Mouse (Mus musculus): ENCODE data around the gene Erich4. TPM values are rescaled to one million over a fixed set of nuclear protein-coding genes. Genes with fewer than 3 reads are reported as not detected.

Erich4 gene
- not detected in 2 replicates for polyA plus RNA-seq (2016; fragmentation: Nextera tagmentation; extraction: Ambion mirVana)

DNA sequence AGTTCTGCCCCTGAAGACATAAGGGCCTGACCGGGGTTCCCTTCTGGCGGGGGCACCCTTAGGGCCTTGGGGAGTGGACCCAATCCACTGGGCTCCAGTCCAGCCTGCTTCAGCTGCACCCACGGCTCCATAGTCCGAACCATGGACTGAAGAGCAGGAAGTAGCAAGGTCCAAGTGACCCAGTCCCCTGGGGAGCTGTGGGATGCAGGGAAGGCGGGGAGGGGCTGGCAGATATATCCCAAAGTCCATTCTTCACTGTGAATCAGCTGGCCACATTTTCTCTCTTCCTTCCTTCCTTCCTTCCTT is at the start of gene Erich4:
Gene Erich4 (minus strand): TSS at position 187 of the 306 bp plus-strand sequence.
- H3K4me1 ChIP-seq, result no peaks in the 10 kb centered on the region
- H3K36me3 ChIP-seq, result no peaks in the 10 kb centered on the region
- no peaks in the 10 kb centered on the region for H3K9me3 ChIP-seq
- no peak within 1 kb of the TSS for H3K9ac ChIP-seq (replicated peaks)
- no peak within 1 kb of the TSS for H3K4me2 ChIP-seq (replicated peaks)
- H3K4me3 ChIP-seq, result no peak within 1 kb of the TSS
- H3K27ac ChIP-seq (replicated peaks), result no peak within 1 kb of the TSS
- 79% methylated on average over 5 of the region's 5 CpGs for WGBS
- peaks cover 10% of the 10 kb centered on the region for H3K27me3 ChIP-seq
- ATAC-seq (ENCODE audit: low FRiP score, low read depth), result no peak

- Histone ChIP-seq H3K4me3 (peak within 1 kb of the TSS; percentile 53), H3K36me3 (peaks cover 11% of the 10 kb centered on the region), H3K4me2 (replicated peaks) (peak within 1 kb of the TSS; percentile 83), H3K9me3 (no peaks in the 10 kb centered on the region), H3K4me1 (peaks cover 23% of the 10 kb centered on the region), H3K27ac (replicated peaks) (peak within 1 kb of the TSS; percentile 16; the same call in 1 of the 2 replicates), H3K27me3 (no peaks in the 10 kb centered on the region), H3K9ac (replicated peaks) (peak within 1 kb of the TSS; percentile 66)
- under 1% methylated on average over 50 of the region's 50 CpGs for WGBS
- peak; percentile 99 for ATAC-seq (ENCODE audit: low FRiP score, low read depth)
Observed at GRCm38 (mm10) chr7:25658657-25659472, 43.2 kb upstream of the Erich4 start, which contains the start of the genes Bckdha and Exosc5. TSS of gene Bckdha (minus strand) at chr7:25658981. TSS of gene Exosc5 (plus strand) at chr7:25659164.

DNA sequence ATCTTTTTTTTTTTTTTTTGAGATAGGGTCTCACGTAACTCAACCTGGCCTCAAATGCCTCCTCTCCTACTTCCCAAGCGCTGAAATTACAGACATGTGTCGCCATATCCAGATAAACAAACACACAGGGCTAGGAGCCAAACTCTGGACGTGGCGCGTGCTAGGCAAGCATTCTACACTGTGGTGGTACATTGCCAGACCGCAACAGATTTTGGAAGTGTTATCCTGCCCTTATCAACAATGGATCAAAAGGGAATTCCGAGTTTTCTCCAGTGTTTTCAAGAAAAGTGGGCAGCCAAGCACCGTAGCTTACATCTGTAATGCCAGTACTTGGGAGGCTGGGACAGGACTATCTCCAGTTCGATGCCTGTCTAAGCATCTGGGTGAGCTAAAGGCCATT is 42.1 kb upstream of the Erich4 start:
- Histone ChIP-seq H3K27me3 (no peaks in the 10 kb centered on the region), H3K4me2 (replicated peaks) (peak overlapping the region; percentile 83), H3K4me1 (peaks cover 23% of the 10 kb centered on the region), H3K4me3 (peak overlapping the region; percentile 53), H3K36me3 (peaks cover 4% of the 10 kb centered on the region; the same call in 1 of the 2 replicates), H3K9me3 (no peaks in the 10 kb centered on the region), H3K27ac (replicated peaks) (no peak overlapping the region), H3K9ac (replicated peaks) (peak overlapping the region; percentile 66)
- no peak for ATAC-seq (ENCODE audit: low FRiP score, low read depth)
- WGBS, result 43% methylated on average over 10 of the region's 10 CpGs

DNA sequence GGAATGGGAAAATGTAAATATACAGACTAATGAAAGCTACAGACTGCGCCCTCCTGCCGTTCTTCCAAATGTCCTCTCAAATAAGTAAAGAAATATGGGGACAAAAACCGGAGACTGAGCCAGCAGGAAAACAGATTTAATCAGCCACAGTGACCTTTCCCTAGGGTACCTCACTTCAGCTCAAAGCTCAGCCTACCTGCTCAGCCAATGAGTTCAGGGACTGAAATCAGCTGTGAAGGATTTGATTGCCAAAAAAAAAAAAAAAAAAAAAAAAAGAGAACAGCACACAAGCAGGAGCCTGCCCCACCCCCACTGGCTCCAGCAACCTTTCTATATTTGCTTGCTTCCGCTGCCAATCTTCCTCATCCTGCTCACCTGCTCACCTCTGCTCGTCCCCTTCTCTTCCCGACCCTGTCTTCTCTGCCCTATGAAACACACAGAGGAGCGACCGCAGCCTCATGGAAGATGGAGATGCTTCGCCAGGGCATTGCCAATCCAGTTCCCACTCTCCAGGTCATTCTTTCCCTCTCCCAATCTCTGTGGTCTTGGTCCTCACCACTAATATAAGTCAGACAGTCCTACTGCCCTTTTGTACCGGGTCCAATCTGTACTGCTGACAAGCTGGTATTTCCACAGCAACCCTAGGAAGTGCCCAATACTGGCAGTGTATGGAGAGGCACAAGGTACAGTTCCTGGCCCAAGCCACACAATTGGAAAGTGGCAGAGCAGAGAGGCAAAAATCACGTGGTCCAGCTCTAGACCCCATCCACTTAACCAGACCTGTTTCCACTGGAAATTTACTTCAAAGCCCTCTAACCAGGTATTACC is 40.1 kb upstream of the Erich4 start:
- Histone ChIP-seq H3K27me3 (no peaks in the 10 kb centered on the region), H3K27ac (replicated peaks) (no peak overlapping the region), H3K9me3 (no peaks in the 10 kb centered on the region), H3K4me1 (peaks cover 23% of the 10 kb centered on the region), H3K4me2 (replicated peaks) (no peak overlapping the region), H3K4me3 (no peak overlapping the region), H3K36me3 (no peaks in the 10 kb centered on the region), H3K9ac (replicated peaks) (no peak overlapping the region)
- no peak for ATAC-seq (ENCODE audit: low FRiP score, low read depth)
- 80% methylated on average over 11 of the region's 11 CpGs for WGBS

- peaks cover 10% of the 10 kb centered on the region for H3K4me1 ChIP-seq
- no peak for ATAC-seq (ENCODE audit: low FRiP score, low read depth)
- 96% methylated on average over 12 of the region's 12 CpGs for WGBS
- no peak overlapping the region for H3K27ac ChIP-seq (replicated peaks)
- H3K4me2 ChIP-seq (replicated peaks), result no peak overlapping the region
- no peak overlapping the region for H3K4me3 ChIP-seq
- no peaks in the 10 kb centered on the region for H3K36me3 ChIP-seq
- no peak overlapping the region for H3K9ac ChIP-seq (replicated peaks)
- no peaks in the 10 kb centered on the region for H3K9me3 ChIP-seq
- no peaks in the 10 kb centered on the region for H3K27me3 ChIP-seq
Observed at GRCm38 (mm10) chr7:25652244-25652759, 36.6 kb upstream of the Erich4 start.

DNA sequence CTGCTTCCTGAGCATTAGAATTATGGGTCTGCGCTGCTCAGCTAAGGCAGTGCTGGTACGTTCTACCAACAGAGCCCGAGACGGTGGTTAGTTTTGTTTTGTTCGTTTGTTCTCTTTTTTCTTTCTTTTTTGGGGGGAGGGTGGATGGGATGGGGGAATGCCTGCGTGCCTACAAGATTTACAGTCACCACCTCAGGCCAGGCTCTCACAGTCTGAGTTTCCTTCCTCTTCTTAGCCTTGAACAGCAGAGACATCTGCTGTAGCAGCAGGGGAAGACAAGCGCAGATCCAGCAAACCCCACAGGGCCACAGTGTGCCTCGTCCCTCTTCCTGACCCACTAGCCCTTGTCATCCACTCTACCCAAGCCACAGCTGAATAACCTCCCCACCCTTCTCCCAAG is 35.6 kb upstream of the Erich4 start:
- H3K36me3 ChIP-seq, result no peaks in the 10 kb centered on the region
- WGBS, result 92% methylated on average over 8 of the region's 8 CpGs
- no peak overlapping the region for H3K4me2 ChIP-seq (replicated peaks)
- H3K4me1 ChIP-seq, result peaks cover 6% of the 10 kb centered on the region; the same call in 1 of the 2 replicates
- H3K4me3 ChIP-seq, result no peak overlapping the region
- H3K9ac ChIP-seq (replicated peaks), result no peak overlapping the region
- no peaks in the 10 kb centered on the region for H3K9me3 ChIP-seq
- H3K27ac ChIP-seq (replicated peaks), result no peak overlapping the region
- H3K27me3 ChIP-seq, result no peaks in the 10 kb centered on the region
- ATAC-seq (ENCODE audit: low FRiP score, low read depth), result no peak

- Histone ChIP-seq H3K4me3 (no peak overlapping the region), H3K27ac (replicated peaks) (no peak overlapping the region), H3K4me2 (replicated peaks) (no peak overlapping the region), H3K9ac (replicated peaks) (no peak overlapping the region), H3K36me3 (0 out of 2 replicates have a peak, but pooled peaks cover 4% of the 10 kb centered on the region), H3K4me1 (peaks cover 6% of the 10 kb centered on the region; the same call in 1 of the 2 replicates), H3K27me3 (no peaks in the 10 kb centered on the region), H3K9me3 (no peaks in the 10 kb centered on the region)
- ATAC-seq (ENCODE audit: low FRiP score, low read depth), result no peak
- 77% methylated on average over 5 of the region's 5 CpGs for WGBS
Observed at GRCm38 (mm10) chr7:25649839-25650238, 34.1 kb upstream of the Erich4 start.

- Histone ChIP-seq H3K4me2 (replicated peaks) (no peak overlapping the region), H3K9ac (replicated peaks) (no peak overlapping the region), H3K9me3 (no peaks in the 10 kb centered on the region), H3K27ac (replicated peaks) (no peak overlapping the region), H3K4me1 (peaks cover 6% of the 10 kb centered on the region; the same call in 1 of the 2 replicates), H3K4me3 (no peak overlapping the region), H3K27me3 (no peaks in the 10 kb centered on the region), H3K36me3 (0 out of 2 replicates have a peak, but pooled peaks cover 5% of the 10 kb centered on the region)
- WGBS, result 66% methylated on average over 5 of the region's 5 CpGs
- no peak for ATAC-seq (ENCODE audit: low FRiP score, low read depth)
Observed at GRCm38 (mm10) chr7:25647574-25648123, 32.0 kb upstream of the Erich4 start.

DNA sequence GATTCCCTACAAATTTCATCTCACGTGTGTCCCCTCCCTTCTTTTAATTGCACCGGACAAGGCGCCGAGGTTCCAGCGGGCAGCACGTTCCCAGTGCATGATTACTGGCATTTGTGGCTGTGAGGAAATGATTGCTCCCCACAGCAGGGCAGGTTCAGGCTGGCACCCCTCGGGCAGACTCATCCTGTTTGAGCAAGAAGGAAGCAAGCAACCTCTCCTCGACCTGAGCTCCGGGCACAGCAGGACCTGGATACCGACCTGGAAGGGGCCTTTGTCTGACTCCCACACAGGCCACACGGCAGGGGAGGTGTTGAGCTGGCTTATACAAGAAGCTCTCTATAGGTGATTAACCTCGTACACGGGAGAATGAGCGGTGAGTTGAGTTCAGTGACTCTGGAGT is 29.4 kb upstream of the Erich4 start:
- Histone ChIP-seq H3K27me3 (no peaks in the 10 kb centered on the region), H3K4me2 (replicated peaks) (no peak overlapping the region), H3K9ac (replicated peaks) (no peak overlapping the region), H3K27ac (replicated peaks) (no peak overlapping the region), H3K36me3 (0 out of 2 replicates have a peak, but pooled peaks cover 13% of the 10 kb centered on the region), H3K4me1 (peaks cover 6% of the 10 kb centered on the region; the same call in 1 of the 2 replicates), H3K9me3 (no peaks in the 10 kb centered on the region), H3K4me3 (no peak overlapping the region)
- ATAC-seq (ENCODE audit: low FRiP score, low read depth), result no peak
- 46% methylated on average over 14 of the region's 14 CpGs for WGBS

DNA sequence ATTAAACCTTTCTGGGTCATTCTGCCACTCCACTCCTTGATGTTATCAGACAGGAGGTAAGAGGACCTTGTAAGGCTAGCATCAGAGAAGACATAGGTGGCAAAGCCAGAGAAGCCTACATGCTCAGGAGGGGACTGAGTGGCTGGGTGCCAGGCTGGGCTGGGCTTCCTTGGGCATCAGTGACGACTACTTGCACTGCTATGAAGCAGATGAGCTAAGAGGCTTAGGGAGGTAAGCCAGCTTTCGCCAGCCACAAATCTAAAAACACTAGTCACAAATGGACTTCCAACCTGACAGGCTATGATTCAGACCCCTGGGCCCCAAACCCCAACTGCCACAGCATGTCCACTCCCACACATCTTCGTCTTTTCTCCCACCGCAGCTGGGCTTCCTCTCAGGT is 28.9 kb upstream of the Erich4 start:
- no peak overlapping the region for H3K4me2 ChIP-seq (replicated peaks)
- WGBS, result 77% methylated on average over 4 of the region's 4 CpGs
- H3K36me3 ChIP-seq, result 0 out of 2 replicates have a peak, but pooled peaks cover 17% of the 10 kb centered on the region

DNA sequence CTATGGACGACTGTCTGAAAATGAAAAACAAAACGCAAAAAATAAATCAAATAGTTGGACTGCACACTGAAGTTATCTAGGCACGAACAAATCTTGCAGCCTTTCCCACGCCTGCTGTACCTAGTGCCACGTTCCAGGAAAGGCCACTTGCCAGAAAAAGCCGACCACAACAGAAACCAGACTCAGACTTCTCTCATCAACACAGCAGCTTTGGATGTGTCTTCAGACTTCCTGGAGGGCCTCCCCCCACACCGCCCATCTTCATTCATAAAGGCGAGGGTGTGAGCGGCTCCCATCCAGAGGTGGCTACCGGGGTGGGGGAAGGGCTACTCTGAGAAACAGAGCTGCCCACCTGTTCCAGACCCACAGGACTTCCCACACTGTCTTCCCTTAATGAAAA is 28.4 kb upstream of the Erich4 start:
- Histone ChIP-seq H3K4me3 (no peak overlapping the region), H3K9me3 (no peaks in the 10 kb centered on the region), H3K9ac (replicated peaks) (no peak overlapping the region), H3K4me2 (replicated peaks) (no peak overlapping the region), H3K4me1 (peaks cover 5% of the 10 kb centered on the region; the same call in 1 of the 2 replicates), H3K27me3 (no peaks in the 10 kb centered on the region), H3K36me3 (peaks cover 18% of the 10 kb centered on the region; the same call in 1 of the 2 replicates), H3K27ac (replicated peaks) (no peak overlapping the region)
- 82% methylated on average over 10 of the region's 10 CpGs for WGBS
- no peak for ATAC-seq (ENCODE audit: low FRiP score, low read depth)

More for the DNA sequence above, 28.9 kb upstream of the Erich4 start:
- no peak overlapping the region for H3K9ac ChIP-seq (replicated peaks)
- no peak for ATAC-seq (ENCODE audit: low FRiP score, low read depth)
- H3K4me3 ChIP-seq, result no peak overlapping the region
- H3K9me3 ChIP-seq, result no peaks in the 10 kb centered on the region
- H3K4me1 ChIP-seq, result peaks cover 6% of the 10 kb centered on the region; the same call in 1 of the 2 replicates
- no peak overlapping the region for H3K27ac ChIP-seq (replicated peaks)
- no peaks in the 10 kb centered on the region for H3K27me3 ChIP-seq
